Mouse (Mus musculus): Measurements from ENCODE around the gene Adap1.

Gene Adap1

GRCm38 (mm10) chr5:139252081-139252909, 73.1 kb downstream of the Adap1 start, which contains the start of gene Get4:
TSS of gene Get4 (plus strand) at chr5:139252324.
- DNase-seq (ENCODE audit: low spot score in 2 of 2), result peak; percentile 96

GRCm38 (mm10) chr5:139251736-139252080, 73.7 kb downstream of the Adap1 start:
- no peak for DNase-seq (ENCODE audit: low spot score in 2 of 2)

- DNase-seq (ENCODE audit: low spot score in 2 of 2), result no peak
These were observed 74.1 kb downstream of the Adap1 start for GRCm38 (mm10) chr5:139251279-139251678.

GRCm38 (mm10) chr5:139248846-139249245, 76.6 kb downstream of the Adap1 start:
- no peak for DNase-seq (ENCODE audit: low spot score in 2 of 2)

GRCm38 (mm10) chr5:139247767-139248166, 77.7 kb downstream of the Adap1 start:
- DNase-seq (ENCODE audit: low spot score in 2 of 2), result no peak

- no peak for DNase-seq (ENCODE audit: low spot score in 2 of 2)
These were observed 82.0 kb downstream of the Adap1 start for GRCm38 (mm10) chr5:139243384-139243783.

- DNase-seq (ENCODE audit: low spot score in 2 of 2), result no peak
These were observed 84.2 kb downstream of the Adap1 start for GRCm38 (mm10) chr5:139241022-139241761.

- DNase-seq (ENCODE audit: low spot score in 2 of 2), result no peak
These were observed 88.0 kb downstream of the Adap1 start for GRCm38 (mm10) chr5:139237436-139237835.

GRCm38 (mm10) chr5:139234423-139234822, 91.0 kb downstream of the Adap1 start:
- DNase-seq (ENCODE audit: low spot score in 2 of 2), result no peak

GRCm38 (mm10) chr5:139232083-139232482, 93.3 kb downstream of the Adap1 start:
- DNase-seq (ENCODE audit: low spot score in 2 of 2), result no peak

GRCm38 (mm10) chr5:139229716-139230115, 95.7 kb downstream of the Adap1 start:
- no peak for DNase-seq (ENCODE audit: low spot score in 2 of 2)

- no peak for DNase-seq (ENCODE audit: low spot score in 2 of 2)
These were observed 97.1 kb downstream of the Adap1 start for GRCm38 (mm10) chr5:139228318-139228717.

GRCm38 (mm10) chr5:139227645-139228044, 97.8 kb downstream of the Adap1 start:
- DNase-seq (ENCODE audit: low spot score in 2 of 2), result no peak

- no peak for DNase-seq (ENCODE audit: low spot score in 2 of 2)
These were observed 98.2 kb downstream of the Adap1 start for GRCm38 (mm10) chr5:139227236-139227635.

- DNase-seq (ENCODE audit: low spot score in 2 of 2), result no peak
These were observed 102.1 kb downstream of the Adap1 start for GRCm38 (mm10) chr5:139223331-139223730.

All from right cerebral cortex, adult 2 months (tissue).